Mouse (Mus musculus) MEL (cell line): ENCODE data around the gene Olfr548-ps1.
"Not testable (repeated sequence)": the region's sequence is repeated elsewhere in the genome, so short reads cannot be mapped to it uniquely, and the experiment has no call there.

ENCODE experiments used
- BHLHE40 ChIP-seq: IDR thresholded peaks from 2 replicates; pipeline ENCODE4 v1.6.1; 2012; ENCODE audit warnings: low read depth, mild to moderate bottlenecking, inconsistent platforms, low read length, improper control_type of control experiment, borderline replicate concordance
- CHD1 ChIP-seq: IDR thresholded peaks from 2 replicates; pipeline ENCODE4 v1.6.1; 2012; ENCODE audit warnings: low read depth, mild to moderate bottlenecking, inconsistent platforms, low read length, improper control_type of control experiment
- CTCF ChIP-seq, 3 experiments: IDR thresholded peaks in 2 of 3; conservative IDR thresholded peaks in 1 of 3; 2 replicates each; pipeline ENCODE4 v1.5.1; 2011 to 2012; ENCODE audit warnings: low read length in 3 of 3, low read depth in 2 of 3, mild to moderate bottlenecking in 2 of 3, improper control_type of control experiment in 1 of 3, inconsistent platforms in 1 of 3, mixed read lengths in 1 of 3, moderate library complexity in 1 of 3; ENCODE audit not compliant: control insufficient read depth in 1 of 3, insufficient read depth in 1 of 3, poor library complexity in 1 of 3, severe bottlenecking in 1 of 3
- EP300 ChIP-seq, 2 experiments: IDR thresholded peaks; 2 replicates each; pipeline ENCODE4 v1.6.1; 2011; ENCODE audit warnings: improper control_type of control experiment in 2 of 2, low read length in 2 of 2, low read depth in 1 of 2, mild to moderate bottlenecking in 1 of 2
- ETS1 ChIP-seq: IDR thresholded peaks from 2 replicates; pipeline ENCODE4 v1.6.1; 2012; ENCODE audit warnings: low read depth, mild to moderate bottlenecking, inconsistent platforms, low read length, improper control_type of control experiment, moderate library complexity
- KAT2A ChIP-seq: conservative IDR thresholded peaks from 2 replicates; pipeline ENCODE4 v1.6.1; 2012; ENCODE audit warnings: low read depth, low read length, improper control_type of control experiment, inconsistent platforms
- MAX ChIP-seq: IDR thresholded peaks from 2 replicates; pipeline ENCODE4 v1.6.1; 2011; ENCODE audit warnings: low read length, improper control_type of control experiment
- POLR2A ChIP-seq, 2 experiments: IDR thresholded peaks; 2 replicates each; pipeline ENCODE4 v1.6.1; 2011 to 2012; ENCODE audit warnings: low read length in 2 of 2, mild to moderate bottlenecking in 2 of 2, control low read depth in 1 of 2, improper control_type of control experiment in 1 of 2, low read depth in 1 of 2, moderate library complexity in 1 of 2; ENCODE audit not compliant: control insufficient read depth in 1 of 2, insufficient read depth in 1 of 2, poor library complexity in 1 of 2
- POLR2AphosphoS5 ChIP-seq: IDR thresholded peaks from 2 replicates; pipeline ENCODE4 v1.6.1; 2012; ENCODE audit warnings: low read depth, borderline replicate concordance, mild to moderate bottlenecking, inconsistent platforms, low read length, moderate library complexity, mixed read lengths
- RAD21 ChIP-seq: IDR thresholded peaks from 2 replicates; pipeline ENCODE4 v1.6.1; 2011; ENCODE audit warnings: mild to moderate bottlenecking, low read depth, low read length, improper control_type of control experiment
- TBP ChIP-seq: IDR thresholded peaks from 2 replicates; pipeline ENCODE4 v1.8.0; 2011; ENCODE audit warnings: low read depth, low read length, improper control_type of control experiment
- ZC3H11A ChIP-seq: IDR thresholded peaks from 2 replicates; pipeline ENCODE4 v1.6.1; 2012; ENCODE audit warnings: low read depth, mild to moderate bottlenecking, inconsistent platforms, low read length, improper control_type of control experiment
- ZKSCAN1 ChIP-seq: IDR thresholded peaks from 2 replicates; pipeline ENCODE4 v1.6.1; 2012; ENCODE audit warnings: low read depth, mild to moderate bottlenecking, inconsistent platforms, low read length, improper control_type of control experiment, moderate library complexity

DNA sequence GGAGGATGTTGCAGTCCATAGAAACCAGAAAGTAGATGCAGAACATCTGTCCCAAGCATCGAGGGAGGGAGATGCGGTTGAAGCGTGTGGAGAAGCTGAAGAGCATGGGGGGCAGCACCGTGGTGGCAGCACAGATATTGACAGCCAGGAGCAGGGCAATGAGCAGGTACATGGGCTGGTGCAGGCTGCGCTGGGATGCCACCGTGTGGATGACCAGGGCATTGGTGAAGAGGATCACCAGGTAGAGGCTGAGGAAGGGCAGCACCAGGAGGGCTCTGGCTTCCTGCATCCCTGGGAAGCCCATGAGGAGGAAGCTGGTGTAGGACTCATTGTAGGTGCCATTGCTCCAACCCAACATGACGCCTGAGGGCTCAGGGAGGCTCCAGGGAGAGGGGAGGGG, 46.3 kb upstream of the Olfr548-ps1 start:
- TF ChIP-seq EP300 (IDR thresholded peaks at IDR 0.05; ENCODE audit: low read depth in 1 of 2, low read length in 2 of 2); BHLHE40; KAT2A; POLR2A (IDR thresholded peaks at IDR 0.05; ENCODE audit: control insufficient read depth in 1 of 2, insufficient read depth in 1 of 2, low read depth in 1 of 2, low read length in 2 of 2, poor library complexity in 1 of 2); CTCF (IDR thresholded peaks at IDR 0.05 in 2 of 3, conservative IDR thresholded peaks at IDR 0.05 in 1 of 3; ENCODE audit: control insufficient read depth in 1 of 3, insufficient read depth in 1 of 3, low read depth in 2 of 3, low read length in 3 of 3, poor library complexity in 1 of 3, severe bottlenecking in 1 of 3); MAX; ZC3H11A; CHD1; RAD21; TBP; POLR2AphosphoS5; ZKSCAN1; ETS1: not testable (repeated sequence)
